Mouse (Mus musculus): ENCODE data around the gene Csf2.

- TF ChIP-seq CTCF (IDR thresholded peaks at IDR 0.05; ENCODE audit: low read depth, low read length) (no peak), TAL1 (conservative IDR thresholded peaks at IDR 0.05; ENCODE audit: low read depth, low read length) (no peak), GATA1 (IDR thresholded peaks at IDR 0.05; ENCODE audit: borderline replicate concordance, low read length) (no peak), GATA2 (IDR thresholded peaks at IDR 0.05; ENCODE audit: borderline replicate concordance, low read depth, low read length) (no peak), POLR2AphosphoS5 (IDR thresholded peaks at IDR 0.05; ENCODE audit: insufficient replicate concordance, low read depth, low read length) (no peak)
Observed at GRCm38 (mm10) chr11:54213631-54214030, 35.8 kb downstream of the Csf2 start.
